Mouse (Mus musculus): ENCODE data around the gene Rap1gap2.

DNA sequence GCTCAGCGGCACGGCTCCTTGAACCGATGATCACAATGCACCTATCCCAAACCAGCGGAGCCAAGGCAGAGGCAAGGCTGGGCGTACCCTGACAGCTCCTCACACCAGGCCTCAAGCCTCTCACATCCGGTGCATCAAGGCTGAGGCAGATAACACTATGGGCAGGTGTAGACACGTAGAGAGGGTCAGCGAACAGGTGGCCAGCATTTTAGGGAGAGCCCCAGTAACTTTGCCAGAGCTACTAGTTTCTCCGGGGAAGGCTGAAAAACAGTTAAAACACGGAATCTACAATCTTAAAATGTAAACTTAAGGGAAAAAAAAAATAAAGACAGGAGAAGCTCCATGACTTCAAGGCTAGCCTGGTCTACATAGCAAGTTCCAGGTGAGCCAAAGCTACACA, 98.1 kb downstream of the Rap1gap2 start:
- TF ChIP-seq POLR2A (IDR thresholded peaks at IDR 0.05; ENCODE audit: extremely low read depth, insufficient read depth, low read length) (no peak), CTCF (IDR thresholded peaks at IDR 0.05; ENCODE audit: extremely low read depth, insufficient read depth, low read length) (no peak)

Data from cortical plate, adult 2 months (tissue).